Mouse (Mus musculus): Measurements from ENCODE around the gene Gnptab.

DNA sequence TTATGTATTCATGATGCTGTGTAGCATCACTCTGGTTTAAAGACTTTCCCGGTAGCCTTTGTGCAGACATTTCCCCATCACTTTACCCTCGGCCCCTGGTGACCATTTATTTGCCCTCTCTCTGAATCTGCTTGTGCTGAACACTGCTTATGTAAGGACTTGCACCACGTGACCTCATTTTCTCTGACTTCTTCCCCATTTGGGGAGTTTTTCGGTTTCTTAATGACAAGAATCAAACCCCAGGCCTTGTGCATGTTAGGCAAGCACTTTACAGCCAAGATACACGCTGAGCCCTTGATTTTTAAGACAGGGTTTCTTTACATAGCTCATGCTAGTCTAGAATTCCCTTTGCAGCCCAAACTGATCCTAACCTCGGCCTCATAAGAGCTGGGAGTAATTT lies 62.3 kb downstream of the Gnptab start:
- TF ChIP-seq MXI1 (IDR thresholded peaks at IDR 0.05; ENCODE audit: low read depth, low read length) (no peak), MAX (IDR thresholded peaks at IDR 0.05; ENCODE audit: low read length) (no peak), CTCF (IDR thresholded peaks at IDR 0.05 in 2 of 3, conservative IDR thresholded peaks at IDR 0.05 in 1 of 3; ENCODE audit: control insufficient read depth in 1 of 3, insufficient read depth in 1 of 3, low read depth in 2 of 3, low read length in 3 of 3, poor library complexity in 1 of 3, severe bottlenecking in 1 of 3) (no peak), MYB (IDR thresholded peaks at IDR 0.05; ENCODE audit: low read depth, low read length) (no peak)
